In the genomic region with DNA sequence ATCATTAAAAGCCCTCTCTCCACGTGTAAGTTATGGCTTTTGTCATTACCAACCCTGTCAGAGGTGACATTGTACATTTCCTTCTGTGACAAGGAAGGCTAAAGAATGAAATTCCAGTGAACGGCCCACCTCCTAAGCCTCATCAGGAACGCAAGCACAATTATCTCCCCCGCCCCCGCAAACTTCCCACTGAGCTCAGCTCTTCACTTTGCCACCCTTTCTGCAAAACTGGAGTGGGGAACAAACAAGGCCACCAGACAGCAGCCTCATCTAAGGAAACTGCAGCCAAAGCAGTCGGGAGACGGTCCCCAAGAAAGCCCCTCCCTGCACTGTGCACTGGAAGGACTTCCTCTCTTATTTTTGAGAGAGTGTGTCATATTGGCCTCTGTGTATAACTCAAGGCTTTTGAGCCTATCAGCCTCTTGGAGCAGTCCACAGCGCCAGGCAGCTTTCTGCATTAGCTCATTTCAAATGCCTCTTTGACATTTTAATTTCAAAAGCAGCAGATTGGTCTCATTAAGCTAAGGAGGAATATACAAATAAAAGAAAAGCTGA, we compare ENCODE assay signal across 12 mouse cellular contexts.
DNase-seq lines count a peak whose midpoint lies in the region; ATAC-seq and TF ChIP-seq lines count a peak whose summit lies in the region.
"Had no signal": no experiment of that assay in that cellular context is flagged by ENCODE, and none has a peak within 500 bp of the region (broad histone marks: within the 10 kb centered on the region; RNA-seq: fewer than 3 reads in every experiment).

No protein-coding gene starts in this region.

- ATAC-seq in stomach, embryonic 14.5 days (ENCODE audit: insufficient number of reproducible peaks, insufficient read depth, low FRiP score, low read depth), result peak; percentile 71; the same call in 1 of the 2 replicates
- ATAC-seq in stomach, postnatal 0 days (ENCODE audit: low FRiP score, low TSS enrichment), result no peak
- ATAC-seq in kidney, embryonic 14.5 days (ENCODE audit: low FRiP score, low TSS enrichment), result peak; percentile 83; the same call in 1 of the 2 replicates
- no peak for ATAC-seq in midbrain, embryonic 15.5 days (replicated peaks)

- peak overlapping the region; percentile 24; the same call in 1 of the 2 replicates for H3K27ac ChIP-seq in stomach, embryonic 14.5 days (ENCODE audit: low read length)
- H3K27ac ChIP-seq in stomach, postnatal 0 days (replicated peaks), result no peak overlapping the region
- H3K27ac ChIP-seq in kidney, embryonic 14.5 days (ENCODE audit: low read depth, low read length), result no peak overlapping the region; the same call in 1 of the 2 replicates
- H3K27ac ChIP-seq in midbrain, embryonic 15.5 days, result no peak overlapping the region
- H3K27ac ChIP-seq: liver, embryonic 15.5 days; neural tube, embryonic 12.5 days had no signal

- H3K4me1 ChIP-seq in stomach, embryonic 14.5 days (ENCODE audit: control insufficient read depth, insufficient read depth, low read length), result no peaks in the 10 kb centered on the region
- no peaks in the 10 kb centered on the region for H3K4me1 ChIP-seq in stomach, postnatal 0 days (replicated peaks; ENCODE audit: control insufficient read depth, insufficient read depth)
- H3K4me1 ChIP-seq in kidney, embryonic 14.5 days (ENCODE audit: control insufficient read depth, insufficient read depth, low read length), result no peaks in the 10 kb centered on the region
- H3K4me1 ChIP-seq in midbrain, embryonic 15.5 days, result no peaks in the 10 kb centered on the region
- H3K4me1 ChIP-seq: liver, embryonic 15.5 days; neural tube, embryonic 12.5 days had no signal

- no peak overlapping the region for H3K4me3 ChIP-seq in stomach, embryonic 14.5 days (ENCODE audit: low read depth, low read length)
- no peak overlapping the region for H3K4me3 ChIP-seq in stomach, postnatal 0 days (ENCODE audit: low read depth, low read length)
- no peak overlapping the region for H3K4me3 ChIP-seq in kidney, embryonic 14.5 days (ENCODE audit: low read length)
- H3K4me3 ChIP-seq in midbrain, embryonic 15.5 days, result no peak overlapping the region
- H3K4me3 ChIP-seq: liver, embryonic 15.5 days; neural tube, embryonic 12.5 days had no signal

- no peak overlapping the region for H3K9ac ChIP-seq in stomach, embryonic 14.5 days (replicated peaks; ENCODE audit: low read depth, low read length)
- no peak overlapping the region for H3K9ac ChIP-seq in stomach, postnatal 0 days (ENCODE audit: low read length)
- H3K9ac ChIP-seq in kidney, embryonic 14.5 days (ENCODE audit: low read depth, low read length), result no peak overlapping the region
- H3K9ac ChIP-seq in midbrain, embryonic 15.5 days, result no peak overlapping the region
- H3K9ac ChIP-seq: liver, embryonic 15.5 days; neural tube, embryonic 12.5 days had no signal

- TF ChIP-seq EP300 in stomach, postnatal 0 days (optimal IDR thresholded peaks at IDR 0.05), result no peak

- no peak overlapping the region for H3K4me2 ChIP-seq in stomach, embryonic 14.5 days (replicated peaks; ENCODE audit: low read depth, low read length)
- no peak overlapping the region for H3K4me2 ChIP-seq in stomach, postnatal 0 days (replicated peaks; ENCODE audit: low read depth)
- no peak overlapping the region for H3K4me2 ChIP-seq in kidney, embryonic 14.5 days (replicated peaks; ENCODE audit: low read depth, low read length)
- H3K4me2 ChIP-seq in midbrain, embryonic 15.5 days, result no peak overlapping the region
- H3K4me2 ChIP-seq: liver, embryonic 15.5 days; neural tube, embryonic 12.5 days had no signal

- no peaks in the 10 kb centered on the region for H3K27me3 ChIP-seq in stomach, embryonic 14.5 days (ENCODE audit: control insufficient read depth, insufficient read depth, low read length)
- H3K27me3 ChIP-seq in stomach, postnatal 0 days (ENCODE audit: control insufficient read depth, insufficient read depth, low read length), result no peaks in the 10 kb centered on the region
- no peaks in the 10 kb centered on the region for H3K27me3 ChIP-seq in kidney, embryonic 14.5 days (ENCODE audit: control insufficient read depth, insufficient read depth, low read length)
- no peaks in the 10 kb centered on the region for H3K27me3 ChIP-seq in midbrain, embryonic 15.5 days (replicated peaks)
- H3K27me3 ChIP-seq: liver, embryonic 15.5 days; neural tube, embryonic 12.5 days had no signal

- TF ChIP-seq CTCF in stomach, postnatal 0 days (IDR thresholded peaks at IDR 0.05; ENCODE audit: low read depth), result no peak

- intact Hi-C loops in heart, postnatal 25 days (cut with DNase I), result no loop called here

- peak; percentile 15 to 33 for DNase-seq in heart, adult 18-20 months
- no peak for DNase-seq in heart, postnatal 25 days (ENCODE audit: low spot score)
- DNase-seq in stomach, postnatal 0 days (ENCODE audit: low spot score), result no peak
- DNase-seq in lung, postnatal 4 days, result peak; percentile 32 to 60
- DNase-seq in adrenal gland, adult 8-10 months, result no peak
- DNase-seq: cerebellum, adult 8-10 months; gastrocnemius, postnatal 10 days had no signal

- no peaks in the 10 kb centered on the region for H3K36me3 ChIP-seq in stomach, embryonic 14.5 days (ENCODE audit: control insufficient read depth, insufficient read depth, low read length)
- no peaks in the 10 kb centered on the region for H3K36me3 ChIP-seq in stomach, postnatal 0 days (ENCODE audit: control insufficient read depth, insufficient read depth, low read length)
- H3K36me3 ChIP-seq in kidney, embryonic 14.5 days (ENCODE audit: control insufficient read depth, insufficient read depth, low read length), result no peaks in the 10 kb centered on the region
- 0 out of 2 replicates have a peak, but pooled peaks cover 5% of the 10 kb centered on the region for H3K36me3 ChIP-seq in midbrain, embryonic 15.5 days (replicated peaks)
- H3K36me3 ChIP-seq: liver, embryonic 15.5 days; neural tube, embryonic 12.5 days had no signal

- WGBS in stomach, embryonic 14.5 days, result 33% methylated on average over 8 of the region's 8 CpGs
- 37% methylated on average over 8 of the region's 8 CpGs for WGBS in stomach, postnatal 0 days
- WGBS in kidney, embryonic 14.5 days, result 39% methylated on average over 8 of the region's 8 CpGs
- WGBS in midbrain, embryonic 15.5 days, result 38% methylated on average over 8 of the region's 8 CpGs

- H3K9me3 ChIP-seq in stomach, embryonic 14.5 days (ENCODE audit: control insufficient read depth, low read depth, low read length), result no peaks in the 10 kb centered on the region
- H3K9me3 ChIP-seq in stomach, postnatal 0 days (ENCODE audit: control insufficient read depth, low read length), result no peaks in the 10 kb centered on the region
- no peaks in the 10 kb centered on the region for H3K9me3 ChIP-seq in kidney, embryonic 14.5 days (ENCODE audit: control insufficient read depth, low read length)
- no peaks in the 10 kb centered on the region for H3K9me3 ChIP-seq in midbrain, embryonic 15.5 days
- H3K9me3 ChIP-seq: liver, embryonic 15.5 days; neural tube, embryonic 12.5 days had no signal

Comparison
In these comparisons a context has a peak if more than half of its experiments do, and no peak if none do; other contexts are left out.
1. DNase-seq: peak in heart, adult 18-20 months (2 of 2) and lung, postnatal 4 days (2 of 2); none in heart, postnatal 25 days (single experiment), stomach, postnatal 0 days (single experiment) and adrenal gland, adult 8-10 months (single experiment).
2. ATAC-seq: peak in stomach, embryonic 14.5 days (single experiment) and kidney, embryonic 14.5 days (single experiment); none in stomach, postnatal 0 days (single experiment) and midbrain, embryonic 15.5 days (single experiment).